Mouse (Mus musculus) limb, embryonic 14.5 days (tissue): ENCODE results near the gene Pip4k2b. TPM values are rescaled to one million over a fixed set of nuclear protein-coding genes. Genes with fewer than 3 reads are reported as not detected.
A peak's percentile ranks its signal among the peaks of the same experiment; 100 is the strongest.

Experiments used
- ATAC-seq: fragments of 200-750 bp; cut with Nextera tagmentation; 2 replicates; pipeline ENCODE4 v1.8.0; 2017; ENCODE audit warnings: low read depth, moderate number of reproducible peaks, moderate TSS enrichment; ENCODE audit not compliant: low FRiP score
- DNase-seq: peaks from one replicate; pipeline ENCODE4 v3.0.0-alpha.2; 2015; ENCODE audit warnings: low spot score
- H3K27ac ChIP-seq: fragments of 300-500 bp; sonication (generic); replicated peaks from 2 replicates; pipeline ENCODE4 v1.5.1; 2014; ENCODE audit warnings: low read depth, mild to moderate bottlenecking, low read length, moderate library complexity, mixed read lengths
- H3K27me3 ChIP-seq: fragments of 300-500 bp; sonication (generic); 2 replicates; pipeline ENCODE4 v1.6.1; 2014; ENCODE audit warnings: low read length, mixed read lengths; ENCODE audit not compliant: control insufficient read depth, insufficient read depth
- H3K36me3 ChIP-seq: fragments of 300-500 bp; sonication (generic); 2 replicates; pipeline ENCODE4 v1.6.1; 2014; ENCODE audit warnings: mild to moderate bottlenecking, low read length, moderate library complexity, mixed read lengths; ENCODE audit not compliant: control insufficient read depth, insufficient read depth
- H3K4me1 ChIP-seq: fragments of 300-500 bp; sonication (generic); 2 replicates; pipeline ENCODE4 v1.6.1; 2014; ENCODE audit warnings: antibody characterized with exemption, low read length, mixed read lengths; ENCODE audit not compliant: control insufficient read depth, insufficient read depth
- H3K4me2 ChIP-seq: fragments of 300-500 bp; sonication (generic); replicated peaks from 2 replicates; pipeline ENCODE4 v1.6.1; 2014; ENCODE audit warnings: low read depth, mild to moderate bottlenecking, low read length, moderate library complexity; ENCODE audit not compliant: severe bottlenecking
- H3K4me3 ChIP-seq: fragments of 300-500 bp; sonication (generic); replicated peaks from 2 replicates; pipeline ENCODE4 v1.5.1; 2014; ENCODE audit warnings: low read length
- H3K9ac ChIP-seq: fragments of 300-500 bp; sonication (generic); 2 replicates; pipeline ENCODE4 v1.6.1; 2014; ENCODE audit warnings: mild to moderate bottlenecking, low read depth, low read length, moderate library complexity; ENCODE audit not compliant: severe bottlenecking
- H3K9me3 ChIP-seq: fragments of 300-500 bp; sonication (generic); 2 replicates; pipeline ENCODE4 v1.6.1; 2016; ENCODE audit warnings: low read length; ENCODE audit not compliant: control insufficient read depth
- POLR2A ChIP-seq: fragments of 200-500 bp; IDR thresholded peaks from 2 replicates; pipeline ENCODE4 v1.8.0; 2012; ENCODE audit warnings: inconsistent platforms, mild to moderate bottlenecking, moderate library complexity, borderline replicate concordance; ENCODE audit not compliant: insufficient read depth, insufficient read length; ENCODE audit errors: extremely low read depth
- WGBS: fragments of 180-500 bp; shearing (Covaris S2); extraction: QIAGEN DNeasy Blood & Tissue Kit; methylation state at CpG from one replicate; pipeline ENCODE4 v1.1.7; 2014; 5-methylcytosine and 5-hydroxymethylcytosine counted together
- polyA plus RNA-seq, 2 experiments: library from polyadenylated mRNA; depleted of rRNA in 1 of 2; stranded (reverse) in 1 of 2; unstranded in 1 of 2; fragments of >200 nt; fragmentation: Nextera tagmentation in 1 of 2; extraction: Ambion mirVana in 1 of 2; gene quantifications; 2 replicates each; pipeline versions ENCODE4 v1.2.1 to v1.2.3; 2012 to 2014

Pip4k2b gene
- polyA plus RNA-seq, 2 experiments = 2.2 to 34.4 TPM

DNA sequence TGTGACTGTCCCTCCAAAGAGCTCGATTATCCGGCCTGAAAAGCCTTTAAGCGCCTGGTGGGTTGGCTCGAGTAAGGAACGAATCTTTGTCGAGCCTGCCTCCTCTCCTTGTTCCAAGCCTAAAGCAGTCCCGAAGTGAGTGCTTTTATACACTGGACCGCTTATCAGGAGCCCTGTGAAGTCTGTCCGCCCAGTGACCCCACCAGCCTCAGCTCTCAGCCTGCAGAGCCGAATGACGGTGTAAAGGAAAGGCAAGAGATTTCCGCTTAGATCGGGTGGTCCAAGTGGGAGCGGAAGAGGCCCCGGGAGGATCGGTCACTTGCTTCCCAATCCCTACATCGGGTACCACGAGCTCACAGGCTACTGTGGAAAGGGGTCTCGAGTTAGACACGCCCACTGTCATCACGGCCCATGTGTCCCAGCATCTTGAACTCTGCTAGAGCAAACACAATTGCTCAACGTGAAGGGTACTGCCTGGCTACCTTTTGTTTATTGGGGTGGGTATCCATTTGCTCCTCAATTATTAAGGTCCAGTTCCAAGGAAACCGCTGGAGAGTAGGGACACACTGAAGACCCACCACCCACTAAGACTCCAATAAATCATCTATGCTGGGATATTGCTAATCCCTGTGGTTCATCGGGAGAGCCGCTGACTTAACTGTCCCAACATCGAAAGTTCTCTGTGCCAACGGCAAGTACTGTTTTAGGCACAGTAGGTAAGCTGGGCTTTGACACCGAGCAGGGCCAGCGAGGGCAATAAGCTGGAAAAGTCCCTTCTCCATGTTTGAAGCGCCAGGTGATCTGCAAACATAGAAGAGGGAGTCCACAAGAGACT, 43.5 kb downstream of the Pip4k2b start:
- WGBS = 17% methylated on average over 30 of the region's 30 CpGs
- no peaks in the 10 kb centered on the region for H3K27me3 ChIP-seq
- H3K36me3 ChIP-seq = peaks cover 14% of the 10 kb centered on the region
- ATAC-seq = no peak
- H3K4me3 ChIP-seq = peak overlapping the region; percentile 98
- H3K4me1 ChIP-seq = peaks cover 36% of the 10 kb centered on the region
- peak; percentile 41; the same call in 1 of the 2 replicates for TF ChIP-seq POLR2A
- H3K9me3 ChIP-seq = no peaks in the 10 kb centered on the region
- peak; percentile 53 for DNase-seq
- peak overlapping the region; percentile 87 for H3K4me2 ChIP-seq
- peak overlapping the region; percentile 97 for H3K27ac ChIP-seq
- peak overlapping the region; percentile 91 for H3K9ac ChIP-seq

- under 1% methylated on average over 76 of the region's 85 CpGs for WGBS
- H3K27ac ChIP-seq = peak within 1 kb of the TSS; percentile 97
- H3K36me3 ChIP-seq = peaks cover 12% of the 10 kb centered on the region
- H3K9me3 ChIP-seq = no peaks in the 10 kb centered on the region
- H3K4me3 ChIP-seq = peak within 1 kb of the TSS; percentile 98
- peak within 1 kb of the TSS; percentile 87 for H3K4me2 ChIP-seq
- ATAC-seq (peak; percentile 27), DNase-seq (peak; percentile 87)
- TF ChIP-seq POLR2A = no peak
- H3K4me1 ChIP-seq = peaks cover 44% of the 10 kb centered on the region
- H3K27me3 ChIP-seq = no peaks in the 10 kb centered on the region
- H3K9ac ChIP-seq = peak within 1 kb of the TSS; percentile 91
Observed at GRCm38 (mm10) chr11:97700003-97700745, 44.3 kb downstream of the Pip4k2b start, which contains the start of gene Pcgf2. TSS of gene Pcgf2 (minus strand) at chr11:97700497.

DNA sequence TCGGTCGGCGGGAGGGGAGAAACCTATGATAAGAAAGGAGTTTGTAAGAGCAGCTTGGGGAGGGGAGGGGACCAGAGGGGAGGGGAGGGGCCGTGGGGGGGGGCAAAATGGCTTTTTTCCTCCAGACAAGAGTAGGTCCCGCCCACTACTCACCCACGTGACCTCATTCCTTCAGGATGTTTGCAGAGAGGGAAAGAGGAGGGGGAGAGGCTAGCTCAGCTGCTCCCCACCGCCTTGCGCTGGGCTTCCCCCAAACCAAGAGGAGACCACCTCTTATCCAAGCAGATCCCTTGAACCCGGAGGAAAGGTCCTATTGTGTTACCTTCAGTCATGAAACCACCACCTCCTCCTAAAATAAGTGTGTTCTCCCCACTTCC, 44.9 kb downstream of the Pip4k2b start:
- H3K9ac ChIP-seq = peak overlapping the region; percentile 91
- TF ChIP-seq POLR2A = no peak; the same call in 1 of the 2 replicates
- no peaks in the 10 kb centered on the region for H3K9me3 ChIP-seq
- peaks cover 12% of the 10 kb centered on the region; the same call in 1 of the 2 replicates for H3K36me3 ChIP-seq
- H3K4me2 ChIP-seq = peak overlapping the region; percentile 87
- peak overlapping the region; percentile 97 for H3K27ac ChIP-seq
- WGBS = 0% methylated on average over 4 of the region's 9 CpGs
- peak; percentile 60 for ATAC-seq
- peak; percentile 99 for DNase-seq
- peaks cover 49% of the 10 kb centered on the region for H3K4me1 ChIP-seq
- no peaks in the 10 kb centered on the region for H3K27me3 ChIP-seq
- peak overlapping the region; percentile 98 for H3K4me3 ChIP-seq

DNA sequence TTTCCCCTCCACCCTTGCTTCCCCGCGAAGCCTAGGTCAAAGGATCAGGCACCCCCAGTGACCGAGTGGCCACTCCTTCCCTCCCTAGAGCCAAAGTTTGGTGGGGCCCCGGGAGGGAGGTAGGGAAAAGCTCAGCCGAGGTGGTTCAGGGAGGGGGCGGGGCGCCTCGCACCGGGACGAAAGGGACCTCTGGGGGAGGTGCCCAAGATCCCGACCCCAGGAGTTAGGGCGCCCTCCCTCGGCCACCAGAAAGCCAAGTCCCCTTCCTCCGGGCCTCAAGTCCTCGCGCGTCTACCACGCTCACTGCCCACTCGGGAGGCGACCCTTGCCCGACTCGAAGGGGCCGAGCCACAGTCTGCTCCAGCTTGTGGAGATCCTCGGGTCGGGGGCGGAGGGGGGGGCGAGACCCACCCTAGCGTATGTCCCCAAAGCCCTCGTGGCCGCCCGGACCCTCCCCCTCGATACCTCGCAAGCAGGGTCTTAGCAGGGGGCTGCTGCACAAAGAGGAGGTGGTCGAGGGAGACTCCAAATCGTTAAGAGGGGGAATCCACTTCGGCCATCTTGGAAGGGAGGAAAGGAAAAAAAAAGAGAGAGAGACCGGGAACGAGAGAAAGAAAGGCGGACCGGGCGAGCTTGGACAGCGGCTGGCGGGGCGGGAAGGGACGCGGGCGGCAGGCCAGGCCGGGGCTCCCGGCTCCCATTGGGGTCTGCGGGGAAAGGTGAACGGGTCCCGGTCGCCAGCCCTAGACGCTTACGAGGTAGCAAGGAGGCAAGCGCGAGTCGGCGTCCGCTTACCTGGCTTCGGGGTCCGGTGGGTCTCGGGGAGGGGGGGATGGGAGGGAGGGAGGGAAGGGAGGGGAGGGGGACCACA, 45.5 kb downstream of the Pip4k2b start:
- Histone ChIP-seq H3K4me1 (peaks cover 50% of the 10 kb centered on the region), H3K36me3 (peaks cover 18% of the 10 kb centered on the region; the same call in 1 of the 2 replicates), H3K27ac (peak overlapping the region; percentile 97), H3K4me2 (peak overlapping the region; percentile 87), H3K9ac (peak overlapping the region; percentile 91), H3K9me3 (no peaks in the 10 kb centered on the region), H3K27me3 (no peaks in the 10 kb centered on the region), H3K4me3 (peak overlapping the region; percentile 98)
- under 1% methylated on average over 56 of the region's 63 CpGs for WGBS
- no peak for ATAC-seq
- DNase-seq = peak; percentile 73
- no peak for TF ChIP-seq POLR2A
